In genomic region chr8:44970093-44970492, GRCm38 (mm10) we compare ENCODE assay signal across 19 mouse cellular contexts. TPM values are rescaled to one million over a fixed set of nuclear protein-coding genes. Genes with fewer than 3 reads are reported as not detected.
A peak's percentile ranks its signal among the peaks of the same experiment; 100 is the strongest.
DNase-seq lines count a peak whose midpoint lies in the region.
"Had no signal": no experiment of that assay in that cellular context is flagged by ENCODE, and none has a peak within 500 bp of the region (broad histone marks: within the 10 kb centered on the region; RNA-seq: fewer than 3 reads in every experiment).

No protein-coding gene starts in this region.

- intact Hi-C loops in heart, postnatal 10 days (cut with DNase I): no loop called here

- H3K27me3 ChIP-seq in heart, embryonic 10.5 days (ENCODE audit: insufficient read depth, poor library complexity, severe bottlenecking): no peaks in the 10 kb centered on the region
- H3K27me3 ChIP-seq: hindbrain, embryonic 15.5 days had no signal

- WGBS in heart, embryonic 10.5 days: 34% methylated on average over 12 of the region's 12 CpGs

- H3K27ac ChIP-seq in heart, embryonic 10.5 days: peak overlapping the region; percentile 70; the same call in 1 of the 2 replicates
- H3K27ac ChIP-seq: embryonic facial prominence, embryonic 10.5 days; hindbrain, embryonic 15.5 days; kidney, postnatal 0 days; layer of hippocampus, adult 2 months had no signal

- peaks cover 17% of the 10 kb centered on the region; the same call in 1 of the 2 replicates for H3K36me3 ChIP-seq in heart, embryonic 10.5 days
- H3K36me3 ChIP-seq: hindbrain, embryonic 15.5 days had no signal

- DNase-seq in adrenal gland, postnatal 10 days: peak; percentile 47
- DNase-seq in adrenal gland, postnatal 25 days: no peak
- DNase-seq in heart, embryonic 10.5 days (ENCODE audit: low spot score): no peak
- no peak for DNase-seq in heart, adult 9 months (ENCODE audit: low spot score in 2 of 2)
- peak; percentile 44 to 53 for DNase-seq in lung, adult 18-20 months
- DNase-seq in lung, postnatal 25 days (ENCODE audit: low spot score): no peak
- DNase-seq in heart, postnatal 10 days: peak; percentile 43 to 44
- DNase-seq in layer of hippocampus, adult 18-20 months (ENCODE audit: low spot score in 2 of 2): no peak
- DNase-seq: cerebellum, adult 11-12 months; cerebellum, postnatal 25 days; left cerebral cortex, postnatal 4 days; lung, embryonic 14.5 days; right cerebral cortex, adult 18-20 months; thymus, postnatal 36 days had no signal

- H3K9me3 ChIP-seq in heart, embryonic 10.5 days: no peaks in the 10 kb centered on the region
- H3K9me3 ChIP-seq: embryonic facial prominence, embryonic 10.5 days; hindbrain, embryonic 15.5 days had no signal

- H3K4me1 ChIP-seq in heart, embryonic 10.5 days: peaks cover 47% of the 10 kb centered on the region

- 0 out of 2 replicates have a peak overlapping the region, but pooled peaks have one; percentile 8 for H3K4me3 ChIP-seq in heart, embryonic 10.5 days
- H3K4me3 ChIP-seq: embryonic facial prominence, embryonic 10.5 days; erythroblast, embryonic 14.5 days; hindbrain, embryonic 15.5 days; layer of hippocampus, adult 2 months had no signal

RNA-seq across cellular contexts. Expression of gene Fat1, which starts 34.8 kb away (rescaled TPM):
- total RNA-seq in adrenal gland, postnatal 10 days (2021): 10 to 100 TPM; 49.8 to 60.2 TPM
- total RNA-seq in adrenal gland, postnatal 25 days (2021): 92.4 and 94.1 TPM in 2 replicates
- polyA plus RNA-seq in heart, embryonic 10.5 days (2016; fragmentation: Nextera tagmentation; extraction: Ambion mirVana): 16.2 and 18.0 TPM in 2 replicates
- total RNA-seq in heart, postnatal 10 days (2021): 10 to 100 TPM; 35.8 to 44.0 TPM
- 10 to 100 TPM; 19.5 to 23.1 TPM for total RNA-seq in layer of hippocampus, adult 18-20 months (2021)

Comparison
In these comparisons a context has a peak if more than half of its experiments do, and no peak if none do; other contexts are left out.
1. DNase-seq: peak in adrenal gland, postnatal 10 days (single experiment), lung, adult 18-20 months (2 of 2) and heart, postnatal 10 days (2 of 2); none in adrenal gland, postnatal 25 days (single experiment), heart, embryonic 10.5 days (single experiment), heart, adult 9 months (0 of 2), lung, postnatal 25 days (single experiment) and layer of hippocampus, adult 18-20 months (0 of 2).